Mouse (Mus musculus) liver, embryonic 15.5 days (tissue): ENCODE measurements around the gene Gprin1. TPM values are rescaled to one million over a fixed set of nuclear protein-coding genes. Genes with fewer than 3 reads are reported as not detected.

ENCODE experiments used
- ATAC-seq: fragments of 200-750 bp; cut with Nextera tagmentation; 2 replicates; pipeline ENCODE4 v1.8.0; 2017; ENCODE audit warnings: moderate number of reproducible peaks, mild to moderate bottlenecking, moderate library complexity; ENCODE audit not compliant: insufficient read depth
- H3K27ac ChIP-seq: fragments of 300-500 bp; sonication (generic); replicated peaks from 2 replicates; pipeline ENCODE4 v1.5.1; 2015; ENCODE audit warnings: mild to moderate bottlenecking, inconsistent platforms
- H3K27me3 ChIP-seq: fragments of 300-500 bp; sonication (generic); 2 replicates; pipeline ENCODE4 v1.6.1; 2015; ENCODE audit warnings: mild to moderate bottlenecking, inconsistent platforms
- H3K36me3 ChIP-seq: fragments of 300-500 bp; sonication (generic); replicated peaks from 2 replicates; pipeline ENCODE4 v1.6.1; 2015; ENCODE audit warnings: moderate library complexity, mild to moderate bottlenecking, inconsistent platforms
- H3K4me1 ChIP-seq: fragments of 300-500 bp; sonication (generic); replicated peaks from 2 replicates; pipeline ENCODE4 v1.6.1; 2015; ENCODE audit warnings: inconsistent platforms
- H3K4me2 ChIP-seq: fragments of 300-500 bp; sonication (generic); 2 replicates; pipeline ENCODE4 v1.6.1; 2015; ENCODE audit warnings: moderate library complexity, mild to moderate bottlenecking, inconsistent platforms
- H3K4me3 ChIP-seq: fragments of 300-500 bp; sonication (generic); replicated peaks from 2 replicates; pipeline ENCODE4 v1.5.1; 2015; ENCODE audit warnings: mild to moderate bottlenecking, inconsistent platforms
- H3K9ac ChIP-seq: fragments of 300-500 bp; sonication (generic); 2 replicates; pipeline ENCODE4 v1.6.1; 2015; ENCODE audit warnings: moderate library complexity, mild to moderate bottlenecking, inconsistent platforms
- H3K9me3 ChIP-seq: fragments of 300-500 bp; sonication (generic); replicated peaks from 2 replicates; pipeline ENCODE4 v1.6.1; 2016; ENCODE audit warnings: inconsistent platforms
- WGBS: fragments of 180-500 bp; shearing (Covaris S2); methylation state at CpG from one replicate; pipeline ENCODE4 v1.1.7; 2015; ENCODE audit warnings: mixed read lengths; ENCODE audit not compliant: insufficient replicate concordance; 5-methylcytosine and 5-hydroxymethylcytosine counted together
- polyA plus RNA-seq: library from polyadenylated mRNA; unstranded; fragments of >200 nt; fragmentation: Nextera tagmentation; extraction: Ambion mirVana; gene quantifications from 2 replicates; pipeline ENCODE4 v1.2.1, GENCODE M21; 2015

Gene Gprin1
- polyA plus RNA-seq, 1 experiment from 2014 or later: 0.02 TPM

DNA sequence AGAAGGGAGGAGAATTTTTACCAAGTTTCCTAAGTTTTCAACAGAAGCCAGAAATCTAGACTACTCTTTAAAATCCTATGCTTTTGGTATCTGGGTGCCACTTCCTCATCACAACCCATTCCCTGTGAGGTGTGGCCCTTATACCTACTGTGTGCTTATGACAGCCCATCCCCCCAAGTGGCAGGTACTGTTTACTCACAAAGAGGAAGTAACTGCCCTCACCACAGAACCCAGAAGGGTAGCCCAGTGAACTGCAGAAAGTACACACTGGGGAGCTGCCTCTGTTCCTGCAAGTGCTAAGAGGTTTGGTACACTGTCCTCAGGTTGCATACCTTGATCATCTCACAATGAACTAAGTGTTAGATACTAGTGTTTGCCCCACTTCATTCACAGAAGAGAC, 57.9 kb downstream of the Gprin1 start:
- H3K27me3 ChIP-seq: no peaks in the 10 kb centered on the region
- H3K4me3 ChIP-seq: peak overlapping the region; percentile 78
- no peak for ATAC-seq
- no peaks in the 10 kb centered on the region for H3K36me3 ChIP-seq
- H3K27ac ChIP-seq: peak overlapping the region; percentile 94
- peak overlapping the region; percentile 90 for H3K4me2 ChIP-seq
- peak overlapping the region; percentile 98 for H3K9ac ChIP-seq
- H3K9me3 ChIP-seq: no peaks in the 10 kb centered on the region
- peaks cover 72% of the 10 kb centered on the region for H3K4me1 ChIP-seq

- ATAC-seq: no peak
- Histone ChIP-seq H3K4me1 (peaks cover 78% of the 10 kb centered on the region), H3K9ac (0 out of 2 replicates have a peak overlapping the region, but pooled peaks have one; percentile 21)
Observed at GRCm38 (mm10) chr13:54690151-54690740, 59.4 kb downstream of the Gprin1 start.

GRCm38 (mm10) chr13:54687575-54688424, 61.9 kb downstream of the Gprin1 start:
- Histone ChIP-seq H3K9ac (peak overlapping the region; percentile 92), H3K4me1 (peaks cover 84% of the 10 kb centered on the region), H3K36me3 (peaks cover 16% of the 10 kb centered on the region), H3K4me2 (peak overlapping the region; percentile 94), H3K27me3 (no peaks in the 10 kb centered on the region), H3K9me3 (no peaks in the 10 kb centered on the region), H3K27ac (peak overlapping the region; percentile 96), H3K4me3 (peak overlapping the region; percentile 94)
- WGBS: under 1% methylated on average over 82 of the region's 82 CpGs
- ATAC-seq: peak; percentile 82

More at GRCm38 (mm10) chr13:54690151-54690740, 59.4 kb downstream of the Gprin1 start:
- H3K27me3 ChIP-seq: no peaks in the 10 kb centered on the region
- H3K4me3 ChIP-seq: no peak overlapping the region
- H3K27ac ChIP-seq: 0 out of 2 replicates have a peak overlapping the region, but pooled peaks have one; percentile 11
- H3K9me3 ChIP-seq: no peaks in the 10 kb centered on the region
- WGBS: 86% methylated on average over 8 of the region's 8 CpGs
- H3K4me2 ChIP-seq: no peak overlapping the region
- no peaks in the 10 kb centered on the region for H3K36me3 ChIP-seq

DNA sequence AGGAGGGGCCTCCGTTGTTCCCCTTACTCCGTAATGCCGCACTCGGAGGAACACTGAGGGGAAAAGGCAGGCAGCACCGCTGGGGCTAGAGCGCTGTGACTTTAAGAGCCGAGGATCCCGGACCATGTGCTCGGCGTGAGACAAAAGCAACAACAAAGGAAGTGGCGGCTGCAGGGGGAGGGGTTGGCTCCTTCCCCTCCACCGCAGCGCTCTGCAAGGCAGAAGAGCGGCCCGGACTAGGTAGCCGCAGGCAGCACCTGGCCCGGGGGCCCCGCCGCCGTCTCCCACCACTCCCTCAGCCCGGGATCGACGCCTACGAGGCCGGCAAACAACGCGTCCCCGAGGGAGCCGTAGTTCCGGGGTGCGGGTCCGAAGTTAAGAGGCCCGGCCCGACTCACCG, 62.6 kb downstream of the Gprin1 start:
- peak; percentile 16 for ATAC-seq
- Histone ChIP-seq H3K9ac (peak overlapping the region; percentile 92), H3K27ac (peak overlapping the region; percentile 96), H3K27me3 (no peaks in the 10 kb centered on the region), H3K4me1 (peaks cover 81% of the 10 kb centered on the region), H3K36me3 (peaks cover 23% of the 10 kb centered on the region), H3K4me3 (peak overlapping the region; percentile 94), H3K9me3 (no peaks in the 10 kb centered on the region), H3K4me2 (peak overlapping the region; percentile 94)
- under 1% methylated on average over 35 of the region's 35 CpGs for WGBS

Other genes with a start within 250 kb of the Gprin1 start
- gene Simc1, start 246.1 kb downstream of the Gprin1 start, polyA plus RNA-seq: 2.0 and 2.4 TPM in 2 replicates
- 48.5 and 49.7 TPM in 2 replicates for gene 4833439L19Rik, start 184.4 kb downstream of the Gprin1 start, polyA plus RNA-seq
- 7.0 and 8.2 TPM in 2 replicates for gene Arl10, start 174.9 kb downstream of the Gprin1 start, polyA plus RNA-seq
- gene Nop16, start 159.8 kb downstream of the Gprin1 start, polyA plus RNA-seq: 43.2 and 47.0 TPM in 2 replicates
- gene Higd2a, start 159.7 kb downstream of the Gprin1 start, polyA plus RNA-seq: 94.3 and 106 TPM in 2 replicates
- 35.6 and 40.4 TPM in 2 replicates for gene Cltb, start 138.5 kb downstream of the Gprin1 start, polyA plus RNA-seq
- 28.5 and 28.9 TPM in 2 replicates for gene Faf2, start 128.1 kb downstream of the Gprin1 start, polyA plus RNA-seq
- 24.9 and 31.3 TPM in 2 replicates for gene Rnf44, start 56.0 kb downstream of the Gprin1 start, polyA plus RNA-seq
- 16.6 and 19.9 TPM in 2 replicates for gene Cdhr2, start 48.4 kb downstream of the Gprin1 start, polyA plus RNA-seq
- gene Sncb, start 16.7 kb upstream of the Gprin1 start, polyA plus RNA-seq: not detected in 2 replicates
- not detected in 2 replicates for gene Eif4e1b, start 34.1 kb upstream of the Gprin1 start, polyA plus RNA-seq
- gene Tspan17, start 39.5 kb upstream of the Gprin1 start, polyA plus RNA-seq: 1.0 and 1.8 TPM in 2 replicates
- 0.51 and 0.69 TPM in 2 replicates for gene Unc5a, start 199.5 kb upstream of the Gprin1 start, polyA plus RNA-seq